Mouse (Mus musculus): ENCODE measurements around the gene Cnr2.

Gene Cnr2

GRCm38 (mm10) chr4:135960717-135961116 lies 65.5 kb downstream of the Cnr2 start:
- CTCF ChIA-PET = interaction anchor here (0.5 to 1.9 kb wide), 6 partner anchors 14 to 138 kb away, joined by 3 to 12 read pairs (median 3); partner anchors contain the start of gene Hmgcl

- CTCF ChIA-PET = interaction anchor here (0.6 to 1.5 kb wide), 2 partner anchors 15 to 42 kb away, joined by 3 read pairs; partner anchors contain the start of gene Hmgcl
Measured at GRCm38 (mm10) chr4:135961709-135962108, 66.5 kb downstream of the Cnr2 start.

GRCm38 (mm10) chr4:135962198-135962597 lies 67.0 kb downstream of the Cnr2 start:
- CTCF ChIA-PET = interaction anchor here (0.6 kb wide), 1 partner anchor 43 kb away, joined by 3 read pairs; no protein-coding TSS in a partner anchor

- CTCF ChIA-PET = interaction anchor here (0.6 to 1.1 kb wide), 2 partner anchors 38 to 137 kb away, joined by 4 to 12 read pairs; no protein-coding TSS in a partner anchor
Measured at GRCm38 (mm10) chr4:135962946-135963345, 67.8 kb downstream of the Cnr2 start.

GRCm38 (mm10) chr4:135963457-135964193 lies 68.4 kb downstream of the Cnr2 start, which contains the start of gene Gale:
Gene Gale, plus strand, starts transcription at chr4:135963727.
- CTCF ChIA-PET = interaction anchor here (0.5 to 1.1 kb wide), 3 partner anchors 39 to 1886 kb away, joined by 4 to 12 read pairs (median 6); no protein-coding TSS in a partner anchor

GRCm38 (mm10) chr4:135964426-135964825 lies 69.2 kb downstream of the Cnr2 start:
- CTCF ChIA-PET = no interaction called here

- CTCF ChIA-PET = no interaction called here
Measured at GRCm38 (mm10) chr4:135965113-135965512, 69.9 kb downstream of the Cnr2 start.

- CTCF ChIA-PET = no interaction called here
Measured at GRCm38 (mm10) chr4:135966283-135966682, 71.1 kb downstream of the Cnr2 start.

- CTCF ChIA-PET = no interaction called here
Measured at GRCm38 (mm10) chr4:135967086-135967760, 72.0 kb downstream of the Cnr2 start.

GRCm38 (mm10) chr4:135968271-135968869 lies 73.2 kb downstream of the Cnr2 start:
- CTCF ChIA-PET = no interaction called here

- CTCF ChIA-PET = interaction anchor here (0.7 kb wide), 1 partner anchor 194 kb away, joined by 3 read pairs; no protein-coding TSS in a partner anchor
Measured at GRCm38 (mm10) chr4:135969070-135969750, 74.0 kb downstream of the Cnr2 start.

Measured in spleen, embryonic (tissue).